Mouse (Mus musculus) hindbrain, postnatal 0 days (tissue): ENCODE measurements around the gene Rrp1b. TPM values are rescaled to one million over a fixed set of nuclear protein-coding genes. Genes with fewer than 3 reads are reported as not detected.
"Not testable (repeated sequence)": the region's sequence is repeated elsewhere in the genome, so short reads cannot be mapped to it uniquely, and the experiment has no call there.

ENCODE experiments used
- ATAC-seq: fragments of 200-750 bp; cut with Nextera tagmentation; 2 replicates; pipeline ENCODE4 v1.8.0; 2017; ENCODE audit warnings: mild to moderate bottlenecking, moderate TSS enrichment, moderate library complexity
- DNase-seq: peaks from one replicate; pipeline ENCODE4 v3.0.0-alpha.2; 2015; ENCODE audit warnings: low spot score
- H3K27ac ChIP-seq: fragments of 300-500 bp; sonication (generic); 2 replicates; pipeline ENCODE4 v1.5.1; 2014; ENCODE audit warnings: mild to moderate bottlenecking
- H3K27me3 ChIP-seq: fragments of 300-500 bp; sonication (generic); 2 replicates; pipeline ENCODE4 v1.6.1; 2014; ENCODE audit warnings: low read length, mixed read lengths; ENCODE audit not compliant: insufficient read depth
- H3K36me3 ChIP-seq: fragments of 300-500 bp; sonication (generic); 2 replicates; pipeline ENCODE4 v1.6.1; 2014; ENCODE audit warnings: low read length, mixed read lengths; ENCODE audit not compliant: insufficient read depth
- H3K4me1 ChIP-seq: fragments of 300-500 bp; sonication (generic); 2 replicates; pipeline ENCODE4 v1.6.1; 2014; ENCODE audit warnings: antibody characterized with exemption, low read length, mixed read lengths; ENCODE audit not compliant: insufficient read depth
- H3K4me2 ChIP-seq: fragments of 300-500 bp; sonication (generic); 2 replicates; pipeline ENCODE4 v1.6.1; 2014; ENCODE audit warnings: low read depth, mild to moderate bottlenecking, low read length, moderate library complexity, mixed read lengths
- H3K4me3 ChIP-seq: fragments of 300-500 bp; sonication (generic); 2 replicates; pipeline ENCODE4 v1.5.1; 2014; ENCODE audit warnings: low read length
- H3K9ac ChIP-seq: fragments of 300-500 bp; sonication (generic); replicated peaks from 2 replicates; pipeline ENCODE4 v1.6.1; 2014; ENCODE audit warnings: mild to moderate bottlenecking, low read length, moderate library complexity, mixed read lengths
- H3K9me3 ChIP-seq: fragments of 300-500 bp; sonication (generic); 2 replicates; pipeline ENCODE4 v1.6.1; 2016; ENCODE audit warnings: low read length, mixed read lengths
- CTCF ChIP-seq: IDR thresholded peaks from 2 replicates; pipeline ENCODE4 v1.5.1; 2016; ENCODE audit warnings: antibody characterized with exemption, control low read depth, low read depth
- WGBS: fragments of 180-500 bp; shearing (Covaris S2); extraction: QIAGEN DNeasy Blood & Tissue Kit; methylation state at CpG from one replicate; pipeline ENCODE4 v1.1.7; 2014; 5-methylcytosine and 5-hydroxymethylcytosine counted together
- polyA plus RNA-seq: library from polyadenylated mRNA; unstranded; fragments of >200 nt; fragmentation: Nextera tagmentation; extraction: Ambion mirVana; gene quantifications from 2 replicates; pipeline ENCODE4 v1.2.1, GENCODE M21; 2015
- total RNA-seq: library from RNA; depleted of rRNA; stranded (reverse); fragments of >200 nt; gene quantifications from 2 replicates; pipeline ENCODE4 v1.2.3, GENCODE M21; 2014

Rrp1b gene
- total and polyA plus RNA-seq, 2 experiments from 2014 or later, result 30.0 to 32.5 TPM

DNA sequence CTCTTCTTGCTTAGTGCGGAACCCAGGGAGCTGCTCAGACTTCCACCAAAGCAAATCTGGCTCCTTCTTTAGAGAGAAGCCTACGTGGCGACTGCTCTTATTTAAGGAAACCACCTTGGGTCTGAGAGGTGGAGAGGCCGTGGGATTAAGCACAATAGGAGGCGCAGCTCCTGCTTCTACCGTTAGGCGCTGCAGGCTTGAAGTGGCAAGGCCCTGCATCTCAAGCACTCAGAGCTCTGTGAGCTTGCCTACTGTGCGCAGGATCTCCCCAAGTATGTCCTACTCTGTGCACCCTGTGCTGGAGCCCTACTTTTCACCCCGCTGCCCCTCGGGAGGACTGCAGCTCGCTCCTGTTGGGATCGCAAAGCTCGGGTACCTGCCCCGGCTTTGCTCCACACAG, 25.3 kb downstream of the Rrp1b start:
- no peak for ATAC-seq
- no peak overlapping the region for H3K27ac ChIP-seq
- H3K4me2 ChIP-seq, result no peak overlapping the region
- no peak for TF ChIP-seq CTCF
- DNase-seq, result no peak
- no peaks in the 10 kb centered on the region for H3K27me3 ChIP-seq
- no peak overlapping the region for H3K4me3 ChIP-seq
- WGBS, result 97% methylated on average over 14 of the region's 14 CpGs
- H3K36me3 ChIP-seq, result peaks cover 37% of the 10 kb centered on the region
- H3K4me1 ChIP-seq, result no peaks in the 10 kb centered on the region
- H3K9ac ChIP-seq, result no peak overlapping the region
- H3K9me3 ChIP-seq, result no peaks in the 10 kb centered on the region

- Histone ChIP-seq H3K27ac (no peak overlapping the region), H3K36me3 (peaks cover 16% of the 10 kb centered on the region), H3K4me3 (no peak overlapping the region), H3K4me1 (no peaks in the 10 kb centered on the region), H3K4me2 (no peak overlapping the region), H3K9ac (no peak overlapping the region), H3K9me3 (no peaks in the 10 kb centered on the region), H3K27me3 (no peaks in the 10 kb centered on the region)
- 75% methylated on average over 2 of the region's 2 CpGs for WGBS
- no peak for TF ChIP-seq CTCF
- DNase-seq (no peak), ATAC-seq (no peak)
Measured at GRCm38 (mm10) chr17:32063654-32064053, 27.8 kb downstream of the Rrp1b start.

- peaks cover 14% of the 10 kb centered on the region for H3K36me3 ChIP-seq
- H3K27me3 ChIP-seq, H3K4me3 ChIP-seq, H3K4me1 ChIP-seq, H3K4me2 ChIP-seq, H3K27ac ChIP-seq, H3K9ac ChIP-seq, H3K9me3 ChIP-seq: not testable (repeated sequence)
- ATAC-seq (peak; percentile 35; the same call in 1 of the 2 replicates), DNase-seq (peak; percentile 26)
- 39% methylated on average over 8 of the region's 8 CpGs for WGBS
Measured at GRCm38 (mm10) chr17:32064762-32065161, 28.9 kb downstream of the Rrp1b start.

GRCm38 (mm10) chr17:32067541-32067940, 31.6 kb downstream of the Rrp1b start:
- H3K36me3 ChIP-seq, result no peaks in the 10 kb centered on the region

DNA sequence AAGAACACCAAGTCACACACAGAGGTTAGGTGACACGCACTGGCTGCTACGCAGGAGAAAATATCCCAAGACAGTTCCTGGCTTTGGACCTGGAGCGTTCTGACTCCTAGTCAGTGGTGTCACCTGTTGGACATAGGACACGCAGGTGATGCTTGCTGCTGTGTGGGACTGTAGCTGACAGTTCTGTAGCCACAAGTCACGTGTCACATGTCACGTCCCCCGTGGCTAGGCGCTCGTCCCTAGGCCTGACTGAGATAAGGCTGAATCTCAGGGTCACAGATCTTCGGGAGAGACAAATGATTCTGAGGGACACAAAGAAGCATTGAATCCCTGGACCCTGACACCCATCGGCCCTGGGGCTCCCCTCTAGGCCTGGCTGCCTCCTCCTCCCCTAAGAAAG, 32.5 kb downstream of the Rrp1b start:
- DNase-seq, result no peak
- TF ChIP-seq CTCF, result no peak
- H3K27ac ChIP-seq, result no peak overlapping the region
- H3K36me3 ChIP-seq, result no peaks in the 10 kb centered on the region
- WGBS, result 90% methylated on average over 11 of the region's 11 CpGs
- no peaks in the 10 kb centered on the region for H3K27me3 ChIP-seq
- ATAC-seq, result no peak
- H3K9ac ChIP-seq, result no peak overlapping the region
- no peak overlapping the region for H3K4me2 ChIP-seq
- H3K9me3 ChIP-seq, result no peaks in the 10 kb centered on the region
- H3K4me1 ChIP-seq, result no peaks in the 10 kb centered on the region
- H3K4me3 ChIP-seq, result no peak overlapping the region

More at GRCm38 (mm10) chr17:32067541-32067940, 31.6 kb downstream of the Rrp1b start:
- Histone ChIP-seq H3K9ac (no peak overlapping the region), H3K4me3 (no peak overlapping the region), H3K9me3 (no peaks in the 10 kb centered on the region), H3K4me2 (no peak overlapping the region), H3K27me3 (no peaks in the 10 kb centered on the region), H3K27ac (no peak overlapping the region), H3K4me1 (no peaks in the 10 kb centered on the region)
- 78% methylated on average over 9 of the region's 9 CpGs for WGBS
- DNase-seq (no peak), ATAC-seq (no peak)
- no peak for TF ChIP-seq CTCF

GRCm38 (mm10) chr17:32068810-32069209, 32.9 kb downstream of the Rrp1b start:
- no peak for DNase-seq
- no peaks in the 10 kb centered on the region for H3K4me1 ChIP-seq
- TF ChIP-seq CTCF, result no peak
- H3K27ac ChIP-seq, result no peak overlapping the region
- WGBS, result 89% methylated on average over 2 of the region's 2 CpGs
- H3K9me3 ChIP-seq, result no peaks in the 10 kb centered on the region
- no peak overlapping the region for H3K4me2 ChIP-seq
- no peaks in the 10 kb centered on the region for H3K27me3 ChIP-seq
- no peak overlapping the region for H3K9ac ChIP-seq
- no peak for ATAC-seq
- H3K4me3 ChIP-seq, result no peak overlapping the region
- H3K36me3 ChIP-seq, result no peaks in the 10 kb centered on the region

- peak; percentile 51; the same call in 1 of the 2 replicates for ATAC-seq
- TF ChIP-seq CTCF, result peak; percentile 97
- H3K4me3 ChIP-seq, result no peak overlapping the region
- no peaks in the 10 kb centered on the region for H3K9me3 ChIP-seq
- H3K4me1 ChIP-seq, result no peaks in the 10 kb centered on the region
- DNase-seq, result peak; percentile 72
- H3K27ac ChIP-seq, result no peak overlapping the region
- H3K4me2 ChIP-seq, result no peak overlapping the region
- WGBS, result 0% methylated on average over 2 of the region's 2 CpGs
- H3K36me3 ChIP-seq, result no peaks in the 10 kb centered on the region
- H3K9ac ChIP-seq, result no peak overlapping the region
- no peaks in the 10 kb centered on the region for H3K27me3 ChIP-seq
Measured at GRCm38 (mm10) chr17:32073359-32073758, 37.5 kb downstream of the Rrp1b start.
